Mouse (Mus musculus) erythroblast, embryonic 14.5 days (primary cell): ENCODE data around the gene Hk2. TPM values are rescaled to one million over a fixed set of nuclear protein-coding genes. Genes with fewer than 3 reads are reported as not detected.
A peak's percentile ranks its signal among the peaks of the same experiment; 100 is the strongest.

ENCODE experiments used
- H3K27me3 ChIP-seq: 2 replicates; pipeline ENCODE4 v1.6.1; 2012; ENCODE audit warnings: inconsistent platforms; ENCODE audit not compliant: control insufficient read depth
- H3K36me3 ChIP-seq: 2 replicates; pipeline ENCODE4 v1.6.1; 2012; ENCODE audit warnings: mild to moderate bottlenecking, inconsistent platforms; ENCODE audit not compliant: control insufficient read depth
- H3K4me1 ChIP-seq: 2 replicates; pipeline ENCODE4 v1.6.1; 2012; ENCODE audit warnings: inconsistent platforms; ENCODE audit not compliant: control insufficient read depth
- H3K4me3 ChIP-seq: replicated peaks from 2 replicates; pipeline ENCODE3; 2012; ENCODE audit warnings: moderate library complexity, mild to moderate bottlenecking, inconsistent platforms
- H3K9me3 ChIP-seq: 2 replicates; pipeline ENCODE4 v1.6.1; 2012; ENCODE audit warnings: low read length, inconsistent platforms, mixed read lengths; ENCODE audit not compliant: control insufficient read depth
- GATA1 ChIP-seq: IDR thresholded peaks from 2 replicates; pipeline ENCODE4 v1.6.1; 2012; ENCODE audit warnings: low read length, inconsistent platforms, mixed read lengths
- TAL1 ChIP-seq: IDR thresholded peaks from 3 replicates; pipeline ENCODE4 v1.6.1; 2012; ENCODE audit warnings: low read length, inconsistent platforms, mixed read lengths
- polyA plus RNA-seq: library from polyadenylated mRNA; stranded (reverse); fragments of >175 nt; gene quantifications from 2 replicates; pipeline ENCODE4 v1.2.3, GENCODE M21; 2012

Hk2 gene
- 0.03 TPM in 2 replicates for polyA plus RNA-seq

GRCm38 (mm10) chr6:82774321-82774764 is at the start of gene Hk2:
Hk2 (minus strand) TSS chr6:82774454.
- Histone ChIP-seq H3K4me1 (peaks cover 36% of the 10 kb centered on the region), H3K27me3 (peaks cover 40% of the 10 kb centered on the region), H3K36me3 (no peaks in the 10 kb centered on the region), H3K4me3 (peak within 1 kb of the TSS; percentile 63), H3K9me3 (no peaks in the 10 kb centered on the region)
- TF ChIP-seq TAL1 (no peak), GATA1 (no peak)

- TF ChIP-seq GATA1 (no peak), TAL1 (no peak)
- H3K4me3 ChIP-seq = no peak overlapping the region
- H3K36me3 ChIP-seq = no peaks in the 10 kb centered on the region
- H3K4me1 ChIP-seq = peaks cover 21% of the 10 kb centered on the region
- no peaks in the 10 kb centered on the region for H3K9me3 ChIP-seq
- no peaks in the 10 kb centered on the region for H3K27me3 ChIP-seq
Observed at GRCm38 (mm10) chr6:82821758-82822253, 47.6 kb upstream of the Hk2 start.

GRCm38 (mm10) chr6:82820716-82821115 is 46.5 kb upstream of the Hk2 start:
- H3K9me3 ChIP-seq = no peaks in the 10 kb centered on the region
- no peak overlapping the region for H3K4me3 ChIP-seq
- peaks cover 21% of the 10 kb centered on the region for H3K4me1 ChIP-seq
- no peaks in the 10 kb centered on the region for H3K36me3 ChIP-seq
- H3K27me3 ChIP-seq = no peaks in the 10 kb centered on the region
- no peak for TF ChIP-seq GATA1
- TF ChIP-seq TAL1 = no peak

GRCm38 (mm10) chr6:82814821-82815220 is 40.6 kb upstream of the Hk2 start:
- no peaks in the 10 kb centered on the region for H3K36me3 ChIP-seq
- H3K9me3 ChIP-seq = no peaks in the 10 kb centered on the region
- H3K4me1 ChIP-seq = peaks cover 2% of the 10 kb centered on the region
- no peak for TF ChIP-seq TAL1
- no peak for TF ChIP-seq GATA1
- no peak overlapping the region for H3K4me3 ChIP-seq
- H3K27me3 ChIP-seq = no peaks in the 10 kb centered on the region

- H3K36me3 ChIP-seq = no peaks in the 10 kb centered on the region
- H3K27me3 ChIP-seq = no peaks in the 10 kb centered on the region
- H3K4me1 ChIP-seq = no peaks in the 10 kb centered on the region
- no peak overlapping the region for H3K4me3 ChIP-seq
- no peaks in the 10 kb centered on the region for H3K9me3 ChIP-seq
- TF ChIP-seq GATA1 (no peak), TAL1 (no peak)
Observed at GRCm38 (mm10) chr6:82807984-82808700, 33.9 kb upstream of the Hk2 start.

- no peaks in the 10 kb centered on the region for H3K27me3 ChIP-seq
- no peaks in the 10 kb centered on the region for H3K36me3 ChIP-seq
- no peak overlapping the region for H3K4me3 ChIP-seq
- no peaks in the 10 kb centered on the region for H3K9me3 ChIP-seq
- TF ChIP-seq TAL1 = no peak
- no peak for TF ChIP-seq GATA1
- no peaks in the 10 kb centered on the region for H3K4me1 ChIP-seq
Observed at GRCm38 (mm10) chr6:82806971-82807370, 32.7 kb upstream of the Hk2 start.

- H3K36me3 ChIP-seq = no peaks in the 10 kb centered on the region
- no peaks in the 10 kb centered on the region for H3K4me1 ChIP-seq
- H3K4me3 ChIP-seq = no peak overlapping the region
- no peaks in the 10 kb centered on the region for H3K27me3 ChIP-seq
- TF ChIP-seq TAL1 = no peak
- TF ChIP-seq GATA1 = no peak
- no peaks in the 10 kb centered on the region for H3K9me3 ChIP-seq
Observed at GRCm38 (mm10) chr6:82806503-82806902, 32.2 kb upstream of the Hk2 start.

- Histone ChIP-seq H3K27me3 (no peaks in the 10 kb centered on the region), H3K36me3 (no peaks in the 10 kb centered on the region), H3K9me3 (no peaks in the 10 kb centered on the region), H3K4me1 (no peaks in the 10 kb centered on the region), H3K4me3 (no peak overlapping the region)
- TF ChIP-seq GATA1 (no peak), TAL1 (no peak)
Observed at GRCm38 (mm10) chr6:82805894-82806293, 31.6 kb upstream of the Hk2 start.

GRCm38 (mm10) chr6:82804984-82805383 is 30.7 kb upstream of the Hk2 start:
- TF ChIP-seq GATA1 (no peak), TAL1 (no peak)
- H3K27me3 ChIP-seq = no peaks in the 10 kb centered on the region

More at GRCm38 (mm10) chr6:82804984-82805383, 30.7 kb upstream of the Hk2 start:
- no peaks in the 10 kb centered on the region for H3K4me1 ChIP-seq
- no peaks in the 10 kb centered on the region for H3K9me3 ChIP-seq
- H3K4me3 ChIP-seq = no peak overlapping the region
- H3K36me3 ChIP-seq = no peaks in the 10 kb centered on the region
